Mouse (Mus musculus) myocyte (in vitro differentiated cells): ENCODE results near the gene Fam168a. TPM values are rescaled to one million over a fixed set of nuclear protein-coding genes. Genes with fewer than 3 reads are reported as not detected.

Experiments
- H3K27me3 ChIP-seq: one replicate; pipeline ENCODE4 v1.6.1; 2011; ENCODE audit not compliant: control insufficient read depth, insufficient read depth, insufficient read length
- H3K36me3 ChIP-seq: one replicate; pipeline ENCODE4 v1.6.1; 2011; ENCODE audit not compliant: control insufficient read depth, insufficient read depth
- H3K4me2 ChIP-seq: one replicate; pipeline ENCODE4 v1.6.1; 2011; ENCODE audit warnings: low read depth, control low read depth
- H3K4me3 ChIP-seq: one replicate; pipeline ENCODE4 v1.5.1; 2011; ENCODE audit warnings: mild to moderate bottlenecking, control low read depth, moderate library complexity
- H3K79me2 ChIP-seq: one replicate; pipeline ENCODE4 v1.6.1; 2011; ENCODE audit not compliant: control insufficient read depth, insufficient read depth
- H3ac ChIP-seq: one replicate; pipeline ENCODE4 v1.6.1; 2011; ENCODE audit not compliant: control insufficient read depth, insufficient read length
- CEBPB ChIP-seq: IDR thresholded peaks from 2 replicates; pipeline ENCODE4 v1.6.1; 2011; ENCODE audit warnings: mild to moderate bottlenecking, moderate library complexity; ENCODE audit not compliant: poor library complexity, insufficient read depth, severe bottlenecking
- E2F4 ChIP-seq: IDR thresholded peaks from one replicate; pipeline ENCODE4 v1.6.1; 2011; ENCODE audit warnings: mild to moderate bottlenecking, control low read depth, moderate library complexity; ENCODE audit not compliant: insufficient read depth
- MAX ChIP-seq: IDR thresholded peaks from one replicate; pipeline ENCODE4 v1.6.1; 2011; ENCODE audit warnings: low read depth, mild to moderate bottlenecking, control low read depth
- MYOD1 ChIP-seq, 3 experiments: IDR thresholded peaks; one replicate each; pipeline ENCODE4 v1.6.1; 2011; ENCODE audit warnings: control low read depth in 2 of 3, low read depth in 2 of 3, mild to moderate bottlenecking in 2 of 3, moderate library complexity in 1 of 3; ENCODE audit not compliant: insufficient read length in 2 of 3, control insufficient read depth in 1 of 3
- MYOG ChIP-seq, 3 experiments: IDR thresholded peaks; one replicate each; pipeline ENCODE4 v1.6.1; 2011; ENCODE audit warnings: control low read depth in 2 of 3, low read depth in 2 of 3, mild to moderate bottlenecking in 2 of 3; ENCODE audit not compliant: insufficient read length in 2 of 3, control insufficient read depth in 1 of 3, insufficient read depth in 1 of 3
- POLR2A ChIP-seq: IDR thresholded peaks from one replicate; pipeline ENCODE4 v1.6.1; 2011; ENCODE audit warnings: low read depth, mild to moderate bottlenecking, control low read depth, moderate library complexity; ENCODE audit not compliant: insufficient read length
- POLR2AphosphoS2 ChIP-seq: IDR thresholded peaks from one replicate; pipeline ENCODE4 v1.6.1; 2011; ENCODE audit warnings: low read depth, control low read depth; ENCODE audit not compliant: insufficient read length
- REST ChIP-seq: IDR thresholded peaks from one replicate; pipeline ENCODE4 v1.6.1; 2011; ENCODE audit warnings: mild to moderate bottlenecking, control low read depth, moderate library complexity; ENCODE audit not compliant: insufficient read depth, insufficient read length
- SRF ChIP-seq: IDR thresholded peaks from one replicate; pipeline ENCODE4 v1.6.1; 2011; ENCODE audit warnings: low read depth; ENCODE audit not compliant: control insufficient read depth, insufficient read length
- TCF12 ChIP-seq: IDR thresholded peaks from one replicate; pipeline ENCODE4 v1.6.1; 2011; ENCODE audit warnings: mild to moderate bottlenecking, control low read depth; ENCODE audit not compliant: poor library complexity, insufficient read depth, severe bottlenecking
- TCF3 ChIP-seq: IDR thresholded peaks from one replicate; pipeline ENCODE4 v1.6.1; 2011; ENCODE audit warnings: low read depth, control low read depth; ENCODE audit not compliant: insufficient read length
- USF1 ChIP-seq: IDR thresholded peaks from one replicate; pipeline ENCODE4 v1.6.1; 2011; ENCODE audit warnings: low read depth, mild to moderate bottlenecking, control low read depth, moderate library complexity
- polyA plus RNA-seq: library from polyadenylated mRNA; unstranded; fragments of >200 nt; fragmentation: generic; extraction: Trizol; gene quantifications from one replicate; pipeline ENCODE4 v1.2.1, GENCODE M21; 2012; ENCODE audit warnings: missing spikeins

Gene Fam168a
- polyA plus RNA-seq, 1 experiment: 21.7 TPM

- Histone ChIP-seq H3K27me3 (no peaks in the 10 kb centered on the region), H3ac (no peak overlapping the region), H3K79me2 (no peaks in the 10 kb centered on the region), H3K4me2 (no peak overlapping the region), H3K4me3 (no peak overlapping the region), H3K36me3 (no peaks in the 10 kb centered on the region)
- TF ChIP-seq MAX (no peak), MYOD1 (IDR thresholded peaks at IDR 0.05; ENCODE audit: control insufficient read depth in 1 of 3, insufficient read length in 2 of 3, low read depth in 2 of 3) (no peak), POLR2A (no peak)
These were observed 61.1 kb downstream of the Fam168a start for GRCm38 (mm10) chr7:100767568-100767967.

- Histone ChIP-seq H3K4me2 (no peak overlapping the region), H3K79me2 (no peaks in the 10 kb centered on the region), H3K27me3 (no peaks in the 10 kb centered on the region), H3ac (no peak overlapping the region), H3K4me3 (no peak overlapping the region), H3K36me3 (no peaks in the 10 kb centered on the region)
- TF ChIP-seq MAX: no peak
- TF ChIP-seq TCF3: no peak
- TF ChIP-seq CEBPB: no peak
- no peak for TF ChIP-seq POLR2A
- TF ChIP-seq MYOD1 (IDR thresholded peaks at IDR 0.05; ENCODE audit: control insufficient read depth in 1 of 3, insufficient read length in 2 of 3, low read depth in 2 of 3): no peak
- no peak for TF ChIP-seq E2F4
- TF ChIP-seq REST: no peak
These were observed 61.6 kb downstream of the Fam168a start for GRCm38 (mm10) chr7:100768009-100768408.

- Histone ChIP-seq H3K4me2 (no peak overlapping the region), H3K79me2 (no peaks in the 10 kb centered on the region), H3K36me3 (no peaks in the 10 kb centered on the region), H3ac (no peak overlapping the region), H3K4me3 (no peak overlapping the region), H3K27me3 (no peaks in the 10 kb centered on the region)
- TF ChIP-seq TCF3: no peak
- TF ChIP-seq E2F4: no peak
- TF ChIP-seq CEBPB: no peak
- TF ChIP-seq REST: no peak
- TF ChIP-seq TCF12: no peak
- no peak for TF ChIP-seq POLR2A
- no peak for TF ChIP-seq USF1
- TF ChIP-seq POLR2AphosphoS2: no peak
- no peak for TF ChIP-seq MAX
- no peak for TF ChIP-seq MYOG (IDR thresholded peaks at IDR 0.05; ENCODE audit: control insufficient read depth in 1 of 3, insufficient read depth in 1 of 3, insufficient read length in 2 of 3, low read depth in 2 of 3)
- TF ChIP-seq MYOD1 (IDR thresholded peaks at IDR 0.05; ENCODE audit: control insufficient read depth in 1 of 3, insufficient read length in 2 of 3, low read depth in 2 of 3): no peak
- TF ChIP-seq SRF: no peak
These were observed 63.2 kb downstream of the Fam168a start for GRCm38 (mm10) chr7:100769534-100770083.

- no peak overlapping the region for H3K4me2 ChIP-seq
- no peak overlapping the region for H3ac ChIP-seq
- TF ChIP-seq E2F4 (no peak), POLR2A (no peak), MYOD1 (IDR thresholded peaks at IDR 0.05; ENCODE audit: control insufficient read depth in 1 of 3, insufficient read length in 2 of 3, low read depth in 2 of 3) (no peak), USF1 (no peak), POLR2AphosphoS2 (no peak)
- H3K79me2 ChIP-seq: no peaks in the 10 kb centered on the region
- H3K4me3 ChIP-seq: no peak overlapping the region
- H3K27me3 ChIP-seq: no peaks in the 10 kb centered on the region
- H3K36me3 ChIP-seq: no peaks in the 10 kb centered on the region
These were observed 64.4 kb downstream of the Fam168a start for GRCm38 (mm10) chr7:100770669-100771341.

GRCm38 (mm10) chr7:100774189-100774588, 67.8 kb downstream of the Fam168a start:
- no peak overlapping the region for H3K4me3 ChIP-seq
- TF ChIP-seq REST (no peak), SRF (no peak), MYOG (IDR thresholded peaks at IDR 0.05; ENCODE audit: control insufficient read depth in 1 of 3, insufficient read depth in 1 of 3, insufficient read length in 2 of 3, low read depth in 2 of 3) (no peak), USF1 (no peak), POLR2AphosphoS2 (no peak), POLR2A (no peak), CEBPB (no peak), MYOD1 (IDR thresholded peaks at IDR 0.05; ENCODE audit: control insufficient read depth in 1 of 3, insufficient read length in 2 of 3, low read depth in 2 of 3) (no peak), TCF3 (no peak), MAX (no peak), TCF12 (no peak), E2F4 (no peak)
- no peaks in the 10 kb centered on the region for H3K79me2 ChIP-seq
- no peaks in the 10 kb centered on the region for H3K27me3 ChIP-seq
- no peak overlapping the region for H3K4me2 ChIP-seq
- no peak overlapping the region for H3ac ChIP-seq
- peaks cover 3% of the 10 kb centered on the region for H3K36me3 ChIP-seq
